Mouse (Mus musculus) embryonic facial prominence, embryonic 13.5 days (tissue): ENCODE results near the gene Btn1a1. TPM values are rescaled to one million over a fixed set of nuclear protein-coding genes. Genes with fewer than 3 reads are reported as not detected.
A peak's percentile ranks its signal among the peaks of the same experiment; 100 is the strongest.

Experiments
- ATAC-seq: fragments of 200-750 bp; cut with Nextera tagmentation; 2 replicates; pipeline ENCODE4 v1.8.0; 2017; ENCODE audit warnings: low read depth; ENCODE audit not compliant: insufficient number of reproducible peaks, insufficient read depth, low FRiP score, low TSS enrichment
- H3K27ac ChIP-seq: fragments of 300-500 bp; sonication (generic); 2 replicates; pipeline ENCODE4 v1.5.1; 2015; ENCODE audit warnings: moderate library complexity, mild to moderate bottlenecking, inconsistent platforms
- H3K27me3 ChIP-seq: fragments of 300-500 bp; sonication (generic); 2 replicates; pipeline ENCODE4 v1.6.1; 2015; ENCODE audit warnings: mild to moderate bottlenecking, inconsistent platforms
- H3K36me3 ChIP-seq: fragments of 300-500 bp; sonication (generic); 2 replicates; pipeline ENCODE4 v1.6.1; 2015; ENCODE audit warnings: mild to moderate bottlenecking, inconsistent platforms
- H3K4me1 ChIP-seq: fragments of 300-500 bp; sonication (generic); 2 replicates; pipeline ENCODE4 v1.6.1; 2015; ENCODE audit warnings: inconsistent platforms
- H3K4me2 ChIP-seq: fragments of 300-500 bp; sonication (generic); 2 replicates; pipeline ENCODE4 v1.6.1; 2015; ENCODE audit warnings: moderate library complexity, mild to moderate bottlenecking, inconsistent platforms
- H3K4me3 ChIP-seq: fragments of 300-500 bp; sonication (generic); 2 replicates; pipeline ENCODE4 v1.5.1; 2015; ENCODE audit warnings: mild to moderate bottlenecking, inconsistent platforms
- H3K9ac ChIP-seq: fragments of 300-500 bp; sonication (generic); 2 replicates; pipeline ENCODE4 v1.6.1; 2015; ENCODE audit warnings: mild to moderate bottlenecking, inconsistent platforms
- H3K9me3 ChIP-seq: fragments of 300-500 bp; sonication (generic); 2 replicates; pipeline ENCODE4 v1.6.1; 2016; ENCODE audit warnings: inconsistent platforms
- whole genome bisulfite sequencing: fragments of 180-500 bp; shearing (Covaris S2); methylation state at CpG from one replicate; pipeline ENCODE4 v1.1.7; 2015; ENCODE audit warnings: mixed read lengths; 5-methylcytosine and 5-hydroxymethylcytosine counted together
- polyA plus RNA-seq: library from polyadenylated mRNA; unstranded; fragments of >200 nt; fragmentation: Nextera tagmentation; extraction: Ambion mirVana; gene quantifications from 2 replicates; pipeline ENCODE4 v1.2.1, GENCODE M21; 2015

The Btn1a1 gene
- polyA plus RNA-seq, 1 experiment from 2014 or later = not detected

- no peak overlapping the region for H3K4me3 ChIP-seq
- no peaks in the 10 kb centered on the region for H3K27me3 ChIP-seq
- WGBS = 7% methylated on average over 2 of the region's 2 CpGs
- H3K9ac ChIP-seq = no peak overlapping the region; the same call in 1 of the 2 replicates
- H3K27ac ChIP-seq = no peak overlapping the region
- ATAC-seq = no peak
- H3K4me1 ChIP-seq = no peaks in the 10 kb centered on the region
- H3K4me2 ChIP-seq = no peak overlapping the region
- H3K9me3 ChIP-seq = no peaks in the 10 kb centered on the region
- H3K36me3 ChIP-seq = peaks cover 4% of the 10 kb centered on the region
These were observed 10.0 kb upstream of the Btn1a1 start for GRCm38 (mm10) chr13:23475658-23476057.

GRCm38 (mm10) chr13:23466911-23467310 lies 1.2 kb upstream of the Btn1a1 start:
- peaks cover 15% of the 10 kb centered on the region for H3K4me1 ChIP-seq
- no peaks in the 10 kb centered on the region for H3K36me3 ChIP-seq
- H3K9ac ChIP-seq = no peak overlapping the region
- no peaks in the 10 kb centered on the region; the same call in 1 of the 2 replicates for H3K27me3 ChIP-seq
- H3K4me3 ChIP-seq = no peak overlapping the region
- H3K27ac ChIP-seq = no peak overlapping the region
- H3K9me3 ChIP-seq = no peaks in the 10 kb centered on the region
- WGBS = 2% methylated on average over 9 of the region's 9 CpGs
- ATAC-seq = 0 out of 2 replicates have a peak, but pooled peaks have one; percentile 79
- H3K4me2 ChIP-seq = no peak overlapping the region

GRCm38 (mm10) chr13:23466306-23466705 lies 605 bp upstream of the Btn1a1 start:
- Histone ChIP-seq H3K4me2 (peak overlapping the region; percentile 80; the same call in 1 of the 2 replicates), H3K9me3 (no peaks in the 10 kb centered on the region), H3K4me3 (no peak overlapping the region), H3K27ac (no peak overlapping the region), H3K36me3 (no peaks in the 10 kb centered on the region), H3K4me1 (peaks cover 15% of the 10 kb centered on the region), H3K27me3 (no peaks in the 10 kb centered on the region; the same call in 1 of the 2 replicates), H3K9ac (no peak overlapping the region)
- no peak for ATAC-seq
- 69% methylated on average over 1 of the region's 1 CpGs for WGBS

- Histone ChIP-seq H3K4me2 (peak overlapping the region; percentile 80), H3K9me3 (no peaks in the 10 kb centered on the region), H3K9ac (peak overlapping the region; percentile 71), H3K4me3 (peak overlapping the region; percentile 53), H3K4me1 (peaks cover 15% of the 10 kb centered on the region), H3K27me3 (no peaks in the 10 kb centered on the region; the same call in 1 of the 2 replicates), H3K27ac (no peak overlapping the region), H3K36me3 (no peaks in the 10 kb centered on the region)
- no peak for ATAC-seq
- WGBS = 2% methylated on average over 11 of the region's 11 CpGs
These were observed 797 bp downstream of the Btn1a1 start for GRCm38 (mm10) chr13:23464841-23465366.

- peak overlapping the region; percentile 53 for H3K4me3 ChIP-seq
- no peak for ATAC-seq
- no peaks in the 10 kb centered on the region for H3K9me3 ChIP-seq
- H3K27ac ChIP-seq = no peak overlapping the region
- H3K4me2 ChIP-seq = peak overlapping the region; percentile 80
- WGBS = under 1% methylated on average over 29 of the region's 29 CpGs
- no peaks in the 10 kb centered on the region for H3K36me3 ChIP-seq
- peak overlapping the region; percentile 71 for H3K9ac ChIP-seq
- H3K4me1 ChIP-seq = peaks cover 15% of the 10 kb centered on the region
- H3K27me3 ChIP-seq = peaks cover 3% of the 10 kb centered on the region; the same call in 1 of the 2 replicates
These were observed 1.5 kb downstream of the Btn1a1 start for GRCm38 (mm10) chr13:23464224-23464637.

- H3K9ac ChIP-seq = peak overlapping the region; percentile 71
- peaks cover 8% of the 10 kb centered on the region; the same call in 1 of the 2 replicates for H3K27me3 ChIP-seq
- no peak overlapping the region for H3K27ac ChIP-seq
- H3K36me3 ChIP-seq = no peaks in the 10 kb centered on the region
- peak overlapping the region; percentile 80 for H3K4me2 ChIP-seq
- H3K4me1 ChIP-seq = peaks cover 15% of the 10 kb centered on the region
- no peak for ATAC-seq
- WGBS = under 1% methylated on average over 21 of the region's 21 CpGs
- H3K4me3 ChIP-seq = peak overlapping the region; percentile 53
- no peaks in the 10 kb centered on the region for H3K9me3 ChIP-seq
These were observed 2.1 kb downstream of the Btn1a1 start for GRCm38 (mm10) chr13:23463381-23464223.

GRCm38 (mm10) chr13:23462669-23463068 lies 3.0 kb downstream of the Btn1a1 start:
- Histone ChIP-seq H3K27ac (no peak overlapping the region), H3K4me1 (peaks cover 15% of the 10 kb centered on the region), H3K4me3 (no peak overlapping the region), H3K36me3 (no peaks in the 10 kb centered on the region), H3K27me3 (peaks cover 8% of the 10 kb centered on the region; the same call in 1 of the 2 replicates), H3K4me2 (no peak overlapping the region), H3K9ac (no peak overlapping the region), H3K9me3 (no peaks in the 10 kb centered on the region)
- ATAC-seq = no peak

- Histone ChIP-seq H3K27ac (no peak overlapping the region), H3K27me3 (peaks cover 8% of the 10 kb centered on the region; the same call in 1 of the 2 replicates), H3K4me1 (peaks cover 15% of the 10 kb centered on the region), H3K9ac (no peak overlapping the region), H3K9me3 (no peaks in the 10 kb centered on the region), H3K4me3 (no peak overlapping the region), H3K4me2 (no peak overlapping the region), H3K36me3 (no peaks in the 10 kb centered on the region)
- 76% methylated on average over 4 of the region's 4 CpGs for WGBS
- no peak for ATAC-seq
These were observed 3.6 kb downstream of the Btn1a1 start for GRCm38 (mm10) chr13:23462063-23462462.

- Histone ChIP-seq H3K27ac (no peak overlapping the region), H3K4me3 (peak overlapping the region; percentile 20; the same call in 1 of the 2 replicates), H3K4me2 (peak overlapping the region; percentile 36), H3K27me3 (0 out of 2 replicates have a peak, but pooled peaks cover 8% of the 10 kb centered on the region), H3K4me1 (peaks cover under 1% of the 10 kb centered on the region; the same call in 1 of the 2 replicates), H3K36me3 (no peaks in the 10 kb centered on the region), H3K9me3 (no peaks in the 10 kb centered on the region), H3K9ac (no peak overlapping the region)
- no peak for ATAC-seq
- WGBS = 16% methylated on average over 15 of the region's 15 CpGs
These were observed 6.3 kb downstream of the Btn1a1 start for GRCm38 (mm10) chr13:23459264-23459846.

- Histone ChIP-seq H3K27ac (peak overlapping the region; percentile 96), H3K27me3 (0 out of 2 replicates have a peak, but pooled peaks cover 1% of the 10 kb centered on the region), H3K9me3 (no peaks in the 10 kb centered on the region), H3K9ac (peak overlapping the region; percentile 78), H3K4me3 (peak overlapping the region; percentile 69), H3K36me3 (no peaks in the 10 kb centered on the region), H3K4me2 (peak overlapping the region; percentile 55), H3K4me1 (peaks cover 1% of the 10 kb centered on the region)
- no peak for ATAC-seq
- WGBS = under 1% methylated on average over 9 of the region's 9 CpGs
These were observed 11.8 kb downstream of the Btn1a1 start for GRCm38 (mm10) chr13:23453926-23454325.

- H3K36me3 ChIP-seq = no peaks in the 10 kb centered on the region
- peak overlapping the region; percentile 55 for H3K4me2 ChIP-seq
- H3K9ac ChIP-seq = peak overlapping the region; percentile 78
- H3K27me3 ChIP-seq = no peaks in the 10 kb centered on the region
- under 1% methylated on average over 25 of the region's 25 CpGs for WGBS
- ATAC-seq = peak; percentile 81
- peaks cover 7% of the 10 kb centered on the region for H3K4me1 ChIP-seq
- H3K4me3 ChIP-seq = peak overlapping the region; percentile 69
- H3K27ac ChIP-seq = peak overlapping the region; percentile 96
- H3K9me3 ChIP-seq = no peaks in the 10 kb centered on the region
These were observed 12.3 kb downstream of the Btn1a1 start for GRCm38 (mm10) chr13:23453362-23453862.
